Mouse (Mus musculus): ENCODE results near the gene Gm49380.

- TF ChIP-seq CTCF (IDR thresholded peaks at IDR 0.05) (no peak), EP300 (IDR thresholded peaks at IDR 0.05) (no peak)
These were observed 82.7 kb downstream of the Gm49380 start for GRCm38 (mm10) chr9:44030646-44031045.

Data from lung, postnatal 0 days (tissue).